Mouse (Mus musculus) embryonic fibroblast, embryonic 13.5 days (primary cell): ENCODE results near the gene Spen. TPM values are rescaled to one million over a fixed set of nuclear protein-coding genes. Genes with fewer than 3 reads are reported as not detected.

ENCODE experiments used
- H3K27ac ChIP-seq: 2 replicates; pipeline ENCODE4 v1.5.1; 2012; ENCODE audit warnings: low read length, control low read depth, inconsistent platforms; ENCODE audit not compliant: insufficient read depth
- H3K4me1 ChIP-seq: 2 replicates; pipeline ENCODE4 v1.6.1; 2011; ENCODE audit warnings: low read length; ENCODE audit not compliant: control insufficient read depth, insufficient read depth
- H3K4me3 ChIP-seq: 2 replicates; pipeline ENCODE4 v1.5.1; 2011; ENCODE audit warnings: mild to moderate bottlenecking, control low read depth, low read length; ENCODE audit not compliant: insufficient read depth
- CTCF ChIP-seq: IDR thresholded peaks from 2 replicates; pipeline ENCODE4 v1.5.1; 2011; ENCODE audit warnings: mild to moderate bottlenecking, control low read depth, low read length, moderate library complexity, borderline replicate concordance; ENCODE audit not compliant: insufficient read depth
- POLR2A ChIP-seq: IDR thresholded peaks from 2 replicates; pipeline ENCODE4 v1.6.1; 2011; ENCODE audit warnings: low read depth, mild to moderate bottlenecking, control low read depth, low read length, moderate library complexity
- polyA plus RNA-seq: library from polyadenylated mRNA; stranded (reverse); fragments of >200 nt; gene quantifications from 2 replicates; pipeline ENCODE4 v1.2.4, GENCODE M21; 2011; ENCODE audit warnings: low read depth; ENCODE audit not compliant: missing spikeins, insufficient read length

Spen gene
- polyA plus RNA-seq, 1 experiment, result 21.2 TPM

GRCm38 (mm10) chr4:141544536-141544935, 6.1 kb upstream of the Spen start:
- Histone ChIP-seq H3K4me3 (no peak overlapping the region), H3K27ac (no peak overlapping the region), H3K4me1 (peaks cover 3% of the 10 kb centered on the region)
- TF ChIP-seq POLR2A, result no peak
- no peak for TF ChIP-seq CTCF

- H3K4me3 ChIP-seq, result no peak overlapping the region
- no peak overlapping the region for H3K27ac ChIP-seq
- TF ChIP-seq POLR2A, result no peak
- TF ChIP-seq CTCF, result no peak
- peaks cover 7% of the 10 kb centered on the region for H3K4me1 ChIP-seq
These were observed 5.2 kb upstream of the Spen start for GRCm38 (mm10) chr4:141543593-141543992.

- no peak overlapping the region for H3K4me3 ChIP-seq
- TF ChIP-seq CTCF, result no peak
- no peak for TF ChIP-seq POLR2A
- H3K4me1 ChIP-seq, result peaks cover 7% of the 10 kb centered on the region
- H3K27ac ChIP-seq, result no peak overlapping the region
These were observed 3.5 kb upstream of the Spen start for GRCm38 (mm10) chr4:141541851-141542250.

- TF ChIP-seq POLR2A (no peak), CTCF (no peak)
- no peak overlapping the region for H3K27ac ChIP-seq
- no peak overlapping the region for H3K4me3 ChIP-seq
- H3K4me1 ChIP-seq, result peaks cover 7% of the 10 kb centered on the region
These were observed 2.4 kb upstream of the Spen start for GRCm38 (mm10) chr4:141540844-141541243.

DNA sequence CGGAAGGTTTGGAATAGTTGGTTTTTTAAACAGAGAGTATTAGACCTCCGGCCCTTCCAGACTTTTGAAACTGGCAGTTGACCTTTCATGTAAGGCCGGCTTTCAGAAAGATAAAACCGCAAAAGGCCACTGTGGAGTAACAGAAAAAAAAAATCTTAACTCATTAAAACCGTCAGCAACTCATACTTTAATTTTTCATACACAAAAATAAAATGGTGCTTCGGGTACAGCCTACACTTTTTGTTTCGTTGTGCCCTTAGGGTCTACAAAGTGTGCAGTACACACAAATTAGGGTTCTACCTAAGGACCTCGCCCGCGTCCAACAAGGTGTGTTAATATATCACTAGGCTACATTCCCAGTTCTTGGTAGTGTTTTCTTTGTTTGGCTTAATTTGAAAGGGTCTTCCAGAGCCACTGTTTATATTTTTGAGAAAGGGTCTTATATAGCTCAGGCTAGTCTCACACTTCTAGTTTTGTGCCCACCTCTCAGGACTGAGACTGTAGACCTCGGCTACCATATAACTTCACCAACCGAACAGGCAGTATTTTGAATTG, 893 bp upstream of the Spen start:
- peak overlapping the region; percentile 99 for H3K27ac ChIP-seq
- H3K4me1 ChIP-seq, result peaks cover 7% of the 10 kb centered on the region
- TF ChIP-seq CTCF (no peak), POLR2A (no peak)
- peak overlapping the region; percentile 35 for H3K4me3 ChIP-seq

DNA sequence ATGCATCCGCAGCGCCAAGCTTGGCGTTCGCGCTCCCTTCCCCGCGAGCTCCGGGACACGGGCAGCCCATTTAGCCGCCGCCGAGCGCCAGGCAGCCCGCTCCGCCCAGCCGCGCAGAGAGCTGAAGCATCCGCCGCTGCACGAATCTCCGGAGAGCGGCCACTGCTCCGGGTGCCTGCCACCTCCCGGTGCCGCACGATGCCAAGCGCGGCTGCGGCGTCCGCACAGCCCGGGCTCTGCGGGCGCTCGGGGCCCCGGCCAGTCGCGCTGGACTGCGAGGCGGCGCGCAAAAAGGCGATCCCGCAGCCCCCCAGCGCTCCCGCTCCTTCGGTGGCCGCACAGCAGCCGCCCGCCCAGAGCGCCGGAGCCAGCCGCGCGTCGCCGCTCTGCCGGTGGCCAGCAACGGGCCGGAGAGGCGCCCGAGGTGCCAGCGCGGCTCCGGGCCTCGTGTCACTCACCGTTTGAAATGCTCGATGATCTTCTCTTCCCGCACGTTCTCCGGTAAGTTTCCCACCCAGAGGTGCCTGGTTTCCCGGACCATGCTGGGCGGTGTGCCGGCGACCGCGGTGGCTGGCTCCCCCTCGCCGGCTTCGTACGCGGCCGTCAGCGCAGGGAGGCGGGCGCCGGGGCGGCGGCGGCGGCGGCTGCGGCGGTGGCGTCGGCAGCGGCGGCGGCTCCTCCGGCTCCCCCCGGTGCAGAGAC, 540 bp downstream of the Spen start:
- Histone ChIP-seq H3K4me1 (peaks cover 7% of the 10 kb centered on the region), H3K27ac (peak overlapping the region; percentile 78), H3K4me3 (peak overlapping the region; percentile 65)
- TF ChIP-seq POLR2A, result no peak

GRCm38 (mm10) chr4:141537226-141537610, 1.2 kb downstream of the Spen start:
- H3K4me3 ChIP-seq, result peak overlapping the region; percentile 65
- peak overlapping the region; percentile 45 for H3K27ac ChIP-seq
- TF ChIP-seq CTCF, result no peak
- H3K4me1 ChIP-seq, result peaks cover 7% of the 10 kb centered on the region

DNA sequence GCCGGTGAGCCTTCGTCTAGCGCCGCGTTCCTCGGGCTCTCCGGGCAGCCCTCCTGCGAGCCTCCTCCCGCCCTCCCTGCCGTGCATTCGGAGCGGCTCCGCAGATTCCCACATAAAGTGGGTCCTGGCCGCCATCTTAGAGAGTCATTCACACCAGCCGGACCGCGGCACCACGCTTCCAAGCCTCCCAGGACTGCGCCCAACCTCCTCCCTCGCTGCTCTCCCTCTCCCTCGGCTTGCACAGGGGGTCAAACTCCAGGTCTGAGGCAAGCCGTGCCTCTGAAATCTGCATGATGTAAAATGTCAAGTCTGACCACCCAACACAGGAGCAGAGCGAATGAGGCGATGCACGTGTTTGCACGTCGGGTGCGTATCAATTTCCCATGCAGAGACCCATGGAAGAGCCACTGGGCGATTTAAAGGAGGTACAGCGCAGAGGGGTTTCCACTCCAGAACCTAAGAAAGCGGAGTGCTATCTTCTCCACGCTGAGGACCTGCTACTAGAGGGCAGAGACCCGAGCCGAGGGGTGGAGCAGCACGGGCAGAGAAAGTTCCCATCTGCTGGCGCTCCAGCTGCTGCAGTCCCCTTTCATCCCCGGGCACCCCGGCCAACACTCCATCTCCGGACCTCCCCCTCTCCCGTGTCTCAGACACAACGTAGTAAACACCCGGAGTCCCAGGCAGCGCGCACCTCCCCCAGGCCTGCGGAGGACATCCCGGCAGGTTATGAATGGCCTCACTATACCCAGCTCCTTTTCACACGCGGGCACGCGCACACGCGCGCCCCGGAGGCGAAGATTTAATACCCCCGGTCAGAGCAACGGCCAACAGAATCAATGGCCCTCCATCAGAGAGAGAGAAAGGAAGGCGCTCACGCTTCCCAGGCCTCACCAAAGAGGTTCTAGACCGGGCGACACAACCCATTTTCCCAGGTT, 1.8 kb downstream of the Spen start:
- TF ChIP-seq CTCF (no peak), POLR2A (no peak)
- H3K27ac ChIP-seq, result peak overlapping the region; percentile 45
- peak overlapping the region; percentile 65 for H3K4me3 ChIP-seq

DNA sequence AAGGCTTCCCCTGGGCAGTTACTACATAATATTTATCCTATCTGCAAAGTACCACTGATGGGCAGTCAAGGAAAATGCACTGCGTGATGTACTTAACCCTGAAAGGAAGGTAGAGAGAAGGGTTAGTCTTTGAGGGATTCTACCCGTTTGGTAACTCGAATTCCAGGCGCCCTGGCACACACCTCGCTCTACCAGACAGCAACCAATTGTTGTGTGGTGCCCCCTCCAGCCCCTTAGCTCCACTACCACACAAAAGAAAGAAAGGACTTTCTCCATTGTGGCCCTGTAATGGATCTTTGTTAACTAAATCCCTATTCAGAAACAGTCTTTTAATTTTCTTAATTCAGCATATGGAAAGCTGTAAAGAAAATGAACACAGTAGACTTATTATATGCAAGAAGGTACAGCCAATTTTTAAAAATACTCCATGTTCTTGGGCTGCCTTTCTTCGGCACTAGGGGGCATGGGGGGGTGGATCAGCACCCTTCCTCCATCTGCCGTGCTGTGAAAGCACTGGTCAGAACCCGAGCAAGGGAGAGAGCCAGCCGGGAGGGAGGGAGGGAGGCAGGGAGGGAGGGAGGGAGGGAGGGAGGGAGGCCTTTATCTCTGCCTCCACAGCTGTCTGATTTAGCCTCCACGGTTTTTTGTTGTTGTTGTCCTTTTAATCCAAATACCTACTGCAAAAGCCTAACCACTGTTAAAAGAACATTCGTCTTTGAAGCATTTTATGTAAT, 3.3 kb downstream of the Spen start:
- Histone ChIP-seq H3K4me3 (no peak overlapping the region), H3K4me1 (peaks cover 5% of the 10 kb centered on the region), H3K27ac (peak overlapping the region; percentile 1; the same call in 1 of the 2 replicates)
- TF ChIP-seq POLR2A (no peak), CTCF (peak; percentile 17; the same call in 1 of the 2 replicates)

More for the DNA sequence above, 1.8 kb downstream of the Spen start:
- H3K4me1 ChIP-seq, result peaks cover 7% of the 10 kb centered on the region
